Mouse (Mus musculus) heart, postnatal 0 days (tissue): ENCODE measurements around the gene Sec22b. TPM values are rescaled to one million over a fixed set of nuclear protein-coding genes. Genes with fewer than 3 reads are reported as not detected.

Experiments used
- ATAC-seq: fragments of 200-750 bp; cut with Nextera tagmentation; 2 replicates; pipeline ENCODE4 v1.8.0; 2017; ENCODE audit warnings: low read depth, moderate number of reproducible peaks, moderate library complexity; ENCODE audit not compliant: insufficient read depth
- DNase-seq: peaks from one replicate; pipeline ENCODE4 v3.0.0-alpha.2; 2016; ENCODE audit warnings: low spot score
- H3K27ac ChIP-seq: fragments of 300-500 bp; sonication (generic); 2 replicates; pipeline ENCODE4 v1.5.1; 2014; ENCODE audit warnings: low read depth, mild to moderate bottlenecking
- H3K27me3 ChIP-seq: fragments of 300-500 bp; sonication (generic); 2 replicates; pipeline ENCODE4 v1.6.1; 2014; ENCODE audit warnings: low read length, mixed read lengths; ENCODE audit not compliant: control insufficient read depth, insufficient read depth
- H3K36me3 ChIP-seq: fragments of 300-500 bp; sonication (generic); replicated peaks from 2 replicates; pipeline ENCODE4 v1.6.1; 2014; ENCODE audit warnings: low read length, mixed read lengths; ENCODE audit not compliant: control insufficient read depth, insufficient read depth
- H3K4me1 ChIP-seq: fragments of 300-500 bp; sonication (generic); 2 replicates; pipeline ENCODE4 v1.6.1; 2014; ENCODE audit warnings: antibody characterized with exemption; ENCODE audit not compliant: control insufficient read depth, insufficient read depth
- H3K4me2 ChIP-seq: fragments of 300-500 bp; sonication (generic); 2 replicates; pipeline ENCODE4 v1.6.1; 2014; ENCODE audit warnings: low read depth, mild to moderate bottlenecking, low read length, moderate library complexity
- H3K4me3 ChIP-seq: fragments of 300-500 bp; sonication (generic); 2 replicates; pipeline ENCODE4 v1.5.1; 2014; ENCODE audit warnings: low read depth, low read length
- H3K9ac ChIP-seq: fragments of 300-500 bp; sonication (generic); replicated peaks from 2 replicates; pipeline ENCODE4 v1.6.1; 2014; ENCODE audit warnings: low read depth, low read length, mixed read lengths
- H3K9me3 ChIP-seq: fragments of 300-500 bp; sonication (generic); replicated peaks from 2 replicates; pipeline ENCODE4 v1.6.1; 2016; ENCODE audit warnings: low read length; ENCODE audit not compliant: control insufficient read depth
- CTCF ChIP-seq: IDR thresholded peaks from 2 replicates; pipeline ENCODE4 v1.5.1; 2016; ENCODE audit warnings: antibody characterized with exemption, control low read depth, low read depth
- EP300 ChIP-seq: IDR thresholded peaks from 2 replicates; pipeline ENCODE4 v1.6.1; 2016; ENCODE audit warnings: antibody characterized with exemption, low read depth
- WGBS: fragments of 180-500 bp; shearing (Covaris S2); extraction: QIAGEN DNeasy Blood & Tissue Kit; methylation state at CpG from one replicate; pipeline ENCODE4 v1.1.7; 2014; 5-methylcytosine and 5-hydroxymethylcytosine counted together
- polyA plus RNA-seq: library from polyadenylated mRNA; unstranded; fragments of >200 nt; fragmentation: Nextera tagmentation; extraction: Ambion mirVana; gene quantifications from 2 replicates; pipeline ENCODE4 v1.2.1, GENCODE M21; 2015
- total RNA-seq: library from RNA; depleted of rRNA; stranded (reverse); fragments of >200 nt; gene quantifications from 2 replicates; pipeline ENCODE4 v1.2.3, GENCODE M21; 2014; ENCODE audit warnings: low replicate concordance

The Sec22b gene
- total and polyA plus RNA-seq, 2 experiments from 2014 or later: 22.4 to 69.9 TPM

DNA sequence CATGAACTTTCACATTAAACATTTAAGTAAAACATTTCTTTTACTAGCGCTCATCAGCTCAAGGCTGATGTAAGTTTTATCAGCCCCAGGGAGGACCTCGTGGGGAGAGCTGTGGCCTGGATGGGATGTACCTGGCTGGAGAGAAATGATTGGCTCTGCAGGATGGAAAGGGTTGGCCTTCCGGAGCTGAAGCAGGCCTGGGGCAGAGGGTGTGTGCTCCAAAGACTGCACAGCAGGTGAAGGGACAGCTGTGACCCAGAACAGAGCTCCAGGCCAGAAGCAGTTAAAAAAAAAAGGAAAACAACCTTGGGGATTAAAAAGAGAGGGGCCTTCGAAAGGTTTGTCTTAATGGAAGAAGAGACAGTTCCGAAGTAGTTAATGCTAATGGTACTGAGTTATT lies 26.2 kb upstream of the Sec22b start:
- WGBS: 40% methylated on average over 5 of the region's 5 CpGs
- H3K27ac ChIP-seq: no peak overlapping the region

DNA sequence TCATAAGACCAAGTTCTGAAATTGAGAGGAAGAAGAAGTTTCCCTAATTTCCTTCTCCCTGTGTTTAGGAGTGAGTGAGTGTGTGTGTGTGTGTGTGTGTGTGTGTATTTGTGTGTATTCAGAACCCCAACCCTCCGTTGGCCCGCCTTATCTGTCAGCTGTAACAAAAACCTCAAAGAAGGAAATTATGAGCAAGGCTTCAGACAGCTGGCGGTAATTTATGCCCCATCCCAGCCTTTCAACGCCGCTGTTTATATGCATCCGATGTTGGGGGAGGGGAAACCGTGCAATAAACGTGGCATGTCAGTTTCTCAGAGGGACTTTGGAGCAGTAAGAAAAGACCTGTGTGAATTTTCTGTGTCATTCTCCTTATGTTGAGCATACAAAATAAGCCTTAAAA lies 24.7 kb upstream of the Sec22b start:
- no peaks in the 10 kb centered on the region for H3K4me1 ChIP-seq
- no peak overlapping the region for H3K4me3 ChIP-seq
- H3K9me3 ChIP-seq: no peaks in the 10 kb centered on the region
- H3K9ac ChIP-seq: no peak overlapping the region
- H3K27me3 ChIP-seq: no peaks in the 10 kb centered on the region
- DNase-seq (no peak), ATAC-seq (no peak)
- no peak overlapping the region for H3K27ac ChIP-seq
- no peaks in the 10 kb centered on the region for H3K36me3 ChIP-seq
- 44% methylated on average over 8 of the region's 8 CpGs for WGBS
- H3K4me2 ChIP-seq: no peak overlapping the region
- TF ChIP-seq CTCF: no peak
- TF ChIP-seq EP300: no peak

More for the DNA sequence above, 26.2 kb upstream of the Sec22b start:
- DNase-seq (no peak), ATAC-seq (no peak)
- Histone ChIP-seq H3K27me3 (no peaks in the 10 kb centered on the region), H3K4me1 (peaks cover 5% of the 10 kb centered on the region; the same call in 1 of the 2 replicates), H3K4me3 (no peak overlapping the region), H3K4me2 (no peak overlapping the region), H3K36me3 (no peaks in the 10 kb centered on the region), H3K9ac (no peak overlapping the region), H3K9me3 (no peaks in the 10 kb centered on the region)
- TF ChIP-seq EP300 (no peak), CTCF (no peak)

GRCm38 (mm10) chr3:97879222-97879621 lies 21.8 kb upstream of the Sec22b start:
- Histone ChIP-seq H3K27me3 (no peaks in the 10 kb centered on the region), H3K36me3 (no peaks in the 10 kb centered on the region), H3K4me3 (no peak overlapping the region), H3K9me3 (no peaks in the 10 kb centered on the region), H3K9ac (no peak overlapping the region), H3K4me2 (no peak overlapping the region), H3K27ac (no peak overlapping the region), H3K4me1 (no peaks in the 10 kb centered on the region)
- DNase-seq: peak; percentile 76
- peak; percentile 55 for ATAC-seq
- TF ChIP-seq CTCF (peak; percentile 80), EP300 (no peak)
- 14% methylated on average over 5 of the region's 5 CpGs for WGBS

DNA sequence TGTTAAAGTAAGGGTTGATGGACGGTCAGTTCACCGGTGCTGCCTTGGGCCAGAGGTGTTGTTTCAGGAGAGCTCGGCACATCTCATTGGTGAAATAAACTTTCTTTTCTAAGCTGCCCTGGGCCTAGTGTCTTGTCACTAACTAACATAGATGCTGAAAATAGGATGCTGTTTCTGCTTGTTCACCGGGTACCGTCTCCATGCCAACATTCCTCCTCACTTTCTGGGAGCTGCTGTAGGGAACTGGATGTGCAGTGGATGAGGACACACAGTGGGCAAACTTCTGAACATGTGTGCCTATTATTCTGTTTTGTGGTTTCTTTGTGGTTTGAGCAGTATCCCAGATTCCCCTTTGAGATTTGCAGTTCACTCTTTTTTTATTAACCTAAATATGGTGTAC lies 19.4 kb upstream of the Sec22b start:
- no peak for ATAC-seq
- Histone ChIP-seq H3K4me3 (no peak overlapping the region), H3K4me1 (no peaks in the 10 kb centered on the region), H3K27ac (no peak overlapping the region), H3K9ac (no peak overlapping the region), H3K9me3 (no peaks in the 10 kb centered on the region), H3K4me2 (no peak overlapping the region), H3K27me3 (no peaks in the 10 kb centered on the region), H3K36me3 (no peaks in the 10 kb centered on the region)
- 89% methylated on average over 5 of the region's 5 CpGs for WGBS
- no peak for DNase-seq
- TF ChIP-seq CTCF (no peak), EP300 (no peak)

- H3K27me3 ChIP-seq: peaks cover 35% of the 10 kb centered on the region
- WGBS: 74% methylated on average over 5 of the region's 5 CpGs
- no peak for TF ChIP-seq EP300
- TF ChIP-seq CTCF: no peak
- no peaks in the 10 kb centered on the region for H3K4me1 ChIP-seq
- no peak overlapping the region for H3K27ac ChIP-seq
- no peak overlapping the region for H3K4me2 ChIP-seq
- ATAC-seq (no peak), DNase-seq (no peak)
- H3K9me3 ChIP-seq: no peaks in the 10 kb centered on the region
- no peaks in the 10 kb centered on the region for H3K36me3 ChIP-seq
- H3K4me3 ChIP-seq: no peak overlapping the region
- no peak overlapping the region for H3K9ac ChIP-seq
These were observed 13.2 kb upstream of the Sec22b start for GRCm38 (mm10) chr3:97887785-97888167.

DNA sequence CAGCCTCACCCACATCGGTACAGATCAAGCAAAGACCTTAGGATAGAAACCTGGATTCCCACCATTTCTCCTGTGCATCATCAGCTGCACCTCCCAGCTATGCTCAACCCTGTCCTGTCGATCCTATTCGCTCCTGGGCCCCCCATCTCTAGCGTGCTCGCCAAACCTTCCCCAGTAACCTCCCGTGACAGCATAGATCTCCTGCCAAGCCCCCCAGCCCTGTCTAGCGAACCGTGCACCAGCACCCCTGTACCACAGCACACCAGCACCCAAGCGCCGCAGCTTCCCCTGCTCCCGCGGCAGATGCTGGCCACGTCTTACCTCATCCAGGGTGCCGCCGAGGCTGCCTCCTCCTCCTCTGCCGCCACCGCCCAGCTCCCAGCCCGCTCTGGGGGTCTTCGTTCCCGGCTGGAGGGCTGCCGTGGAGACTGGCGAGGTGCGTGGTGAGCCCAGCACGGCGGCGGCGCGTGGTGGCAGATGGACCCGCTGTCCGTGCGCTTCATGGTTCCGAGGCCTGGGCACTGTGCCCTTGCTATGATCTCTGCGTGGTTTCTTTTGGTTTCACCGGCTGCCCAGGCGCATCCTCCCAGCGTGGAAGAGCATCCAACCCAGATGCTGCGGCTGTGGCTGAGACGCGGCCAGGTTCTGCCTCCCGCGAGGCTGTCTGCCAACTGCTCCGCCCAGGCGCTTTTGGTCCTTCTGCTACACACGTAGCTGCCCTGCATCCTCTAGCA lies 12.7 kb upstream of the Sec22b start, which contains the start of gene Pde4dip:
Pde4dip (minus strand) TSS at position 540 of the 734 bp plus-strand sequence.
- 2% methylated on average over 44 of the region's 44 CpGs for WGBS
- Histone ChIP-seq H3K4me1 (no peaks in the 10 kb centered on the region), H3K4me3 (peak within 1 kb of the TSS; percentile 40), H3K4me2 (peak within 1 kb of the TSS; percentile 63), H3K36me3 (no peaks in the 10 kb centered on the region), H3K9me3 (no peaks in the 10 kb centered on the region), H3K9ac (no peak within 1 kb of the TSS), H3K27me3 (peaks cover 35% of the 10 kb centered on the region), H3K27ac (no peak within 1 kb of the TSS)
- TF ChIP-seq EP300 (no peak), CTCF (no peak)
- ATAC-seq: no peak
- no peak for DNase-seq
